Mouse (Mus musculus): ENCODE measurements around the gene Cdk12. TPM values are rescaled to one million over a fixed set of nuclear protein-coding genes. Genes with fewer than 3 reads are reported as not detected.
A peak's percentile ranks its signal among the peaks of the same experiment; 100 is the strongest.
"Not testable (repeated sequence)": the region's sequence is repeated elsewhere in the genome, so short reads cannot be mapped to it uniquely, and the experiment has no call there.

Gene Cdk12
- 63.3 and 68.8 TPM in 2 replicates for total RNA-seq (2012; rRNA removed)

GRCm38 (mm10) chr11:98202641-98203350 lies at the start of gene Cdk12:
Gene Cdk12, plus strand, starts transcription at chr11:98203059.
- in situ Hi-C loops (cut with MboI; ENCODE audit: low sequenced_read_pairs in 2 of 2, unreplicated experiment in 2 of 2): no loop called here
- Histone ChIP-seq H3K27ac (ENCODE audit: insufficient read depth, low read depth, low read length, poor library complexity, severe bottlenecking) (peak within 1 kb of the TSS; percentile 97), H3K36me3 (ENCODE audit: control insufficient read depth, insufficient read depth, low read length, poor library complexity, severe bottlenecking) (peaks cover 4% of the 10 kb centered on the region; the same call in 1 of the 2 replicates), H3K9ac (ENCODE audit: insufficient read depth, low read depth, low read length, poor library complexity, severe bottlenecking) (peak within 1 kb of the TSS; percentile 97), H3K4me1 (ENCODE audit: control insufficient read depth in 2 of 2, insufficient read depth in 2 of 2, low read length in 2 of 2, poor library complexity in 1 of 2) (peaks cover 0 to 11% of the 10 kb centered on the region in 2 experiments; a peak in 3 of 4 replicates), H3K4me3 (ENCODE audit: insufficient read depth in 1 of 2, low read depth in 1 of 2, low read length in 2 of 2, poor library complexity in 1 of 2, severe bottlenecking in 1 of 2) (peak within 1 kb of the TSS; percentile 56 to 87), H3K9me3 (ENCODE audit: control insufficient read depth, insufficient read depth, low read depth, low read length) (no peaks in the 10 kb centered on the region)
- TF ChIP-seq CHD2 (IDR thresholded peaks at IDR 0.05; ENCODE audit: low read depth, low read length): peak; percentile 100
- no peak; the same call in 1 of the 2 replicates for TF ChIP-seq HCFC1 (IDR thresholded peaks at IDR 0.05; ENCODE audit: borderline replicate concordance, insufficient read depth, low read length)
- DNase-seq (ENCODE audit: low read depth, low spot score): peak; percentile 97

- Histone ChIP-seq H3K9me3 (ENCODE audit: control insufficient read depth, insufficient read depth, low read depth, low read length) (no peaks in the 10 kb centered on the region), H3K4me1 (ENCODE audit: control insufficient read depth in 2 of 2, insufficient read depth in 2 of 2, low read length in 2 of 2, poor library complexity in 1 of 2) (0 out of 4 replicates have a peak, but pooled peaks cover 0 to 2% of the 10 kb centered on the region in 2 experiments), H3K36me3 (ENCODE audit: control insufficient read depth, insufficient read depth, low read length, poor library complexity, severe bottlenecking) (peaks cover 26% of the 10 kb centered on the region), H3K27ac (ENCODE audit: insufficient read depth, low read depth, low read length, poor library complexity, severe bottlenecking) (no peak overlapping the region), H3K9ac (ENCODE audit: insufficient read depth, low read depth, low read length, poor library complexity, severe bottlenecking) (no peak overlapping the region), H3K4me3 (ENCODE audit: insufficient read depth in 1 of 2, low read depth in 1 of 2, low read length in 2 of 2, poor library complexity in 1 of 2, severe bottlenecking in 1 of 2) (no peak overlapping the region)
- DNase-seq (ENCODE audit: low read depth, low spot score): no peak
- TF ChIP-seq MAFK (IDR thresholded peaks at IDR 0.05; ENCODE audit: insufficient read depth, low read depth, low read length): no peak
- no peak for TF ChIP-seq ZC3H11A (IDR thresholded peaks at IDR 0.05; ENCODE audit: borderline replicate concordance, low read depth, low read length)
- no peak for TF ChIP-seq HCFC1 (IDR thresholded peaks at IDR 0.05; ENCODE audit: borderline replicate concordance, insufficient read depth, low read length)
- no peak for TF ChIP-seq CHD2 (IDR thresholded peaks at IDR 0.05; ENCODE audit: low read depth, low read length)
- in situ Hi-C loops (cut with MboI; ENCODE audit: low sequenced_read_pairs in 2 of 2, unreplicated experiment in 2 of 2): no loop called here
Observed at GRCm38 (mm10) chr11:98155094-98155493, 47.8 kb upstream of the Cdk12 start.

GRCm38 (mm10) chr11:98168400-98168799 lies 34.5 kb upstream of the Cdk12 start:
- peaks cover 25% of the 10 kb centered on the region for H3K36me3 ChIP-seq (ENCODE audit: control insufficient read depth, insufficient read depth, low read length, poor library complexity, severe bottlenecking)
- H3K4me1 ChIP-seq (ENCODE audit: control insufficient read depth in 2 of 2, insufficient read depth in 2 of 2, low read length in 2 of 2, poor library complexity in 1 of 2): no peaks in the 10 kb centered on the region
- H3K9ac ChIP-seq (ENCODE audit: insufficient read depth, low read depth, low read length, poor library complexity, severe bottlenecking): no peak overlapping the region
- H3K9me3 ChIP-seq (ENCODE audit: control insufficient read depth, insufficient read depth, low read depth, low read length): no peaks in the 10 kb centered on the region
- no peak overlapping the region for H3K27ac ChIP-seq (ENCODE audit: insufficient read depth, low read depth, low read length, poor library complexity, severe bottlenecking)
- in situ Hi-C loops (cut with MboI; ENCODE audit: low sequenced_read_pairs in 2 of 2, unreplicated experiment in 2 of 2): no loop called here
- H3K4me3 ChIP-seq (ENCODE audit: insufficient read depth in 1 of 2, low read depth in 1 of 2, low read length in 2 of 2, poor library complexity in 1 of 2, severe bottlenecking in 1 of 2): no peak overlapping the region
- no peak for DNase-seq (ENCODE audit: low read depth, low spot score)
- no peak for TF ChIP-seq ZC3H11A (IDR thresholded peaks at IDR 0.05; ENCODE audit: borderline replicate concordance, low read depth, low read length)
- no peak for TF ChIP-seq CHD2 (IDR thresholded peaks at IDR 0.05; ENCODE audit: low read depth, low read length)
- TF ChIP-seq ZNF384 (IDR thresholded peaks at IDR 0.05; ENCODE audit: low read depth, low read length): no peak
- TF ChIP-seq HCFC1 (IDR thresholded peaks at IDR 0.05; ENCODE audit: borderline replicate concordance, insufficient read depth, low read length): no peak
- TF ChIP-seq MAFK (IDR thresholded peaks at IDR 0.05; ENCODE audit: insufficient read depth, low read depth, low read length): no peak

GRCm38 (mm10) chr11:98182149-98182548 lies 20.7 kb upstream of the Cdk12 start:
- 0 out of 2 replicates have a peak, but pooled peaks have one; percentile 35 for TF ChIP-seq MAFK (IDR thresholded peaks at IDR 0.05; ENCODE audit: insufficient read depth, low read depth, low read length)
- H3K36me3 ChIP-seq (ENCODE audit: control insufficient read depth, insufficient read depth, low read length, poor library complexity, severe bottlenecking): peaks cover 30% of the 10 kb centered on the region
- H3K9me3 ChIP-seq (ENCODE audit: control insufficient read depth, insufficient read depth, low read depth, low read length); in situ Hi-C loops (cut with MboI; ENCODE audit: low sequenced_read_pairs in 2 of 2, unreplicated experiment in 2 of 2); H3K9ac ChIP-seq (ENCODE audit: insufficient read depth, low read depth, low read length, poor library complexity, severe bottlenecking); H3K4me3 ChIP-seq (ENCODE audit: insufficient read depth in 1 of 2, low read depth in 1 of 2, low read length in 2 of 2, poor library complexity in 1 of 2, severe bottlenecking in 1 of 2); H3K4me1 ChIP-seq (ENCODE audit: control insufficient read depth in 2 of 2, insufficient read depth in 2 of 2, low read length in 2 of 2, poor library complexity in 1 of 2); DNase-seq (ENCODE audit: low read depth, low spot score): not testable (repeated sequence)
- peak overlapping the region; percentile 63 for H3K27ac ChIP-seq (ENCODE audit: insufficient read depth, low read depth, low read length, poor library complexity, severe bottlenecking)

Data from ES-E14 (cell line).